Mouse (Mus musculus) kidney, postnatal 14 days (tissue): Measurements from ENCODE around the gene Cnnm2.

ENCODE experiments used
- DNase-seq: peaks from one replicate; pipeline ENCODE4 v3.0.0; 2022; ENCODE audit warnings: mixed read lengths

The Cnnm2 gene

DNA sequence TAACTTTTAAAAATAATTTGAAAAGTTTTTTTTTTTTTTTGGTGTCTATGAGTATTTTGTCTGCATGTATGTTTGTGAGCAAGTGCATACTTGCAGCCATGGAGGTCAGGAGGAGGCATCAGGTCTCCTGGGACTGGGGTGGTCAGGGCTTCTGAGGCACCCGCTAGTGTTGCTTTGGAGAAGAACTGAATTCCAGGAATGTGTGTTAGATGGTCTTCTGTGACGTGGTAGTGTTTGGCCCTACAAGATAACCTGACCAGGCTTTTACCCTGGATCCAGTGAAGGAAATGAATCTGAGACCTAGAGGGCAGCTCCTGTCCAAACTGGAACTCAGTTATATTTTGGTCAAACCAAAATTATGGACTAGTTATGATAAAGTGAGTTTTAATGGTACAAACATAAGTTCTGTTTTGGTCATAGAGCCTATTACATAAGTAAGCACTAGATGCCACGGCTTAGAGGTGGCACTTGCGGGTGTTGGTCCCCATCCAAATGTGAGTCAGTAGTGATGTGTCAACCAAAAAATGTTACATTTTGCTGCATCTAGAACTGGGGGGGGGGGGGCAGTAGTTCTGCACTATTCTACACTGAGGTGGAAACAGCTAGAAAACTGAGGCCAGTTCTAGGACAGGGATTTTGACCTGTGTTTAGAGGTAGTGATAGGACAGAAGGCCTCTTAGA, 38.6 kb downstream of the Cnnm2 start:
- no peak for DNase-seq

DNA sequence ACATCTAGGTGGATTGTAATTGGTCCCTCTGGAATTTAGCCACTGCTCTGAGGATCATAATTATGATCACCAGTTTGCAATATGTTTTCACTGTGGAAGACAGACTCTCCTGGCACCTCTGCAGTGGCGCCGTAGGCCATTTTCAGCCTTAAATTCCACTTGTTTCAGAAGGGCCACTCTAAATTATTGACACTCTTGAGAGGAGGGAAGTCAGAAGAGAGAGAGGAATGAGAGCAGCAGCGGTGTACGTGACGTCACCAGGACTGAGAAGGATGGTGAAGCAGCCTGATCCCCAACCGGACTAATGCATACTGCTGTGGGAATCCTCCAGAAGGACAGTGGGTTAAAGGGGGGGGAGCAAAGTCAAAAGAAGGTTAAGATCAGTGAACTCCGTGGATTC, 40.1 kb downstream of the Cnnm2 start:
- DNase-seq = no peak

DNA sequence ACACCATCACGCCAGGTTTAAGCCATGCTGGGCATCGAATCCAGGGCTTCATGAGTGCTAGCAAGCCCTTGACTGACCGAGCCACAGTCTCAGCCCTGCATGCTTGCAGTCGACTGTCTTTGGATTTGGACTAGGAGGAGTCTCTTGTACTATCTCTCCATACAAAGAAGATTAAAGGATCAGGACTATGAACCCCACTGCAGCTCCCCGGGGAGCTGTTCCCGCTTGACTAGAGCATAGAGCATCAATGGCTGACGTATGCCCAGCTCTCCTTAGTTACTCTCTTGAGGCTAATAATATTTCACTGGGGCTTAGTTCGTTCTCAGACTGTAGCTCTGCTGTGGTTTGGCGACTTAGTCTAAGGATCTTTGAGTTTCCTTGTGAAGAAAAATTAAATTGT, 40.9 kb downstream of the Cnnm2 start:
- no peak for DNase-seq

DNA sequence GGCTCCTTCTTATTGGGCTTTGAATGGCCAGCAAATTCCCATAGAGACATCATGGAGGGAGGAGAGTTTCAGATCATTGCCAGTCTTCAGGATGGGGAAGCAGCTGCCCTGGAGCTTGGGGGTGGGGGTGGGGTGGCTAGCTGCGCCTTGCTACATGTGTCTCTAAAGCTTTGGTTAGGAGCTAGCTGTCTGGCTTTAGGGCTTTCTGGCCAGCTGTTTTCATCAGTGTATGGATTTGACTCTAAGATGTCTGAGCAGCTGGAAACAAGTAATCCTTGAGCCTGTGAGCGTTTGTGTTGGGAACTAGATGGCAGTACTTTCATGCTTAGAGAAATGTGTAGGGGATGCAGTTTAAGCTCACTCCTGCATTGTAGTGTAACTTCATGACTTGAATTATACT, 42.3 kb downstream of the Cnnm2 start:
- no peak for DNase-seq

DNA sequence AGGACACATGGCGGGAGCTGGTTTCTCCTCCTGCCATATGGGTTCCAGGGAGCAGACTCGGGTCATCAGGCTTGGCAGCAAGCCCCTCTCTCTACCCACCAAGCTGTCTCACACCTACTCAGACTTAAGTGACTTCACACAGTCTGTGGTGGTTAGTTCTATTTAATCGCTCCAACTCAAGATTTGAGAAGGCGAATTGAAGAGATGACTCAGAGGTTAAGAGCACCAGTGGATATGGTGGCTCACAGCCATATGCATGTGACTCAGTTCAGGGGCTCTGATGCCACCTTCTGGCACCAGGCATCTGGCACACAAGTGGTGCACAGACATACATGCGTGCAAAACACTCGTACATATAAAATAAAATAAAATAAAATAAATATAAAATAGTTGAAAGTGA, 43.4 kb downstream of the Cnnm2 start:
- no peak for DNase-seq

DNA sequence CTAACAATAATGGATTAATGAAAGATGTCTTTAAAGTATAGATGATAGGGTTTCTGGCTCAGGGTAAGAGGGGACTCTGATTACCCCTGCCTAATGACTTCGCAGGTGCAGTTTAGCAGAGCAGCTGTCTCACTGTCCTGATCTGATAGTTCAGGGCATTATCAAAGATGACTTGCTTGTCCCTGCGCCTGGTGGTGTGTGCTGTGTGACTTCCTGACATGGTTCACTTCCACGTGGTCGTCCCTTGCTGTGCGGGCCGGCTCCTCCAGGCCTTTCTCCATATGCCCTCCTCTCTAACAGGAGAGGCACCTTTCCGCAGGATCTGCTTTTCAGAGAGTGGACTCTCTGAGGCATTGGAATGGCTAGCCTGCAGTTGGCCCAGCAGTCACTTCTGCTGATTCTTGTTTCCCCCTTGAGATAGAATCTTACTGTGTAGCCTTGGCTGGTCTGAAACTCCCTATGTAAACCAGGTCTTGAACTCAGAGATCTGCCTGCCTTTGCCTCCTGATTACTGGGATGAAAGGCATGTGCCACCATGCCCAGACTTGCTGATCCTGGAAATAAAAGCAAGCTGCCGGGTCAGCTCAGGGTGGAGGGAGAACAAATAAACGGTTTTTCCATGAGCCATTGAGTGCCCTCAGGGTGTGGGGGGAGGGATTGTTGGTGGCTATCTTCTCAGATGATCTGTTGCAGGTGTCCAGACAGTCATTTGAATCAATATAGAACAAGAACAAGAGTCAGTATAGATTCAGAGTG, 44.7 kb downstream of the Cnnm2 start:
- DNase-seq = no peak

DNA sequence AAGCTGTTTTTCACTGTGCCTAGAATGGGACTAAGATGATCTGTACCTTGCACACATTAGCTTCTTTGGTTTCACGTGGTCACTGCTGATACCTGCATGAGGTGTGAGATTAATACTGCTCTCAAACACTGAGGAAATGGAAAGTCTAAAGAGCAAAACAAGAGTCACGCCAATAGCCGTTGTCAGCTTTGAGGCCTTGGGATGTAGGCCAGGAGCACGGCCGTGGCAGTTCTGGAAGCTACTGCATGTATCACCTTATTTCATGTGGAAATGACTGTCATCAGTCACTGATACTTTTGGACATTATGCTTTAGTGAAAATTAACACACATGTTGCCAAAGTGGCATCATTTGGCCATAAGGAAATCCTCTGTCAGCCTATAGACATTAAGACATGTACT, 46.9 kb downstream of the Cnnm2 start:
- DNase-seq = no peak

DNA sequence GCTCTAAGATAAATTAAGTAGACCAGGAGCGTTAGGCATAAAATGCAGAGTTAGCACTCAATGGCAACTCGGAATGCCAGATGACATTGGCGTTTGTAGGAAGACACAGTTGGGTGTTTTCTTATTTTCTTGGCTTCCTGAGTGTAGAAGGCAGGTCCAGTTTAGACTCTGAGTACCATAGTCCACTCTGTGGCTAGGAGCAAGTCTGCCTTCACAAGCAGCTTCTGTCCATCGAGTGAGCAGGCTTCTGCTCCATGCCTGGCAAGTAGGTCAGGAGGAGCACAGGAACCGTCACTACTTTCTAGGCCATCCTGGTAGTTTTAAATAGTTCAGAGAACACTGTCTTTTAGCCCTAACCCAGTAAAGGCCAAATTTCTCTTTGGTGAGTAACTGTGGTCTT, 47.6 kb downstream of the Cnnm2 start:
- DNase-seq = no peak

DNA sequence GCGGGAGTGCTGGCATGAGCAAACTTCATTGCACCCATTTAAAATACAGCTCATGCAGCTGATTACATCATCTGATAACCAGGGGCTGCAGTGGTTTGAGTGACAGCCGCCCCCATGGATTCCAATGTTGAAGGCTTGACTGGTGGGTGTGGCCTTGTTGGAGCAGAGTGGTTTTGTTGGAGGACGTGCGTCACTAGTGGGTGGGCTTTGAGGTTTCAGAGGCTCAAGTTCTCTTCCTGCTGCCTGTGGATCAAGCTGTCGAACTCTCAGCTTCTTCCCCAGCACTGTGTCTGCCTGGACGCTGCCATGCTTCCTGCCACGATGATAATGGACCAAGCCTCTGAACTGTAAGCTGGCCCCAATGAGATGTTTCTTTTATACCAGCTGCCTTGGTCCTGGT, 57.9 kb downstream of the Cnnm2 start:
- DNase-seq = no peak

DNA sequence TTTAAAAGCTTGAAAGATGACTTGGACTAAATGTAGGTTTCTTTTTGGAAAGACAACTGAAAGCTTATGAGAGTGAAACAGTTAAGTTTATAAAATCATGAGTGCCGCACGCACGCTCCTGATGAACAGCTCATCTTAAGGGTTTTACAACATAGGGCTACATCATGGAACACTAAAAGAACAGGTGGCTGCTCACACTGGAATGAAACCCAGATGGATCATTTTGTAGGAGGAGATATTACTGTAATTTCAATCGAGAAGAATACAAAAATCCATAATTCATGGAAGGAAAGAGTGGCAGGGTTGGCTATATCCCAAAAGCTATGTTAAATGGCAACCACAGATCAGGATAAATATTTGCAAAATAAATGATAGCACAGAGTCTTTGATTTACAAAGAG, 61.1 kb downstream of the Cnnm2 start:
- no peak for DNase-seq

DNA sequence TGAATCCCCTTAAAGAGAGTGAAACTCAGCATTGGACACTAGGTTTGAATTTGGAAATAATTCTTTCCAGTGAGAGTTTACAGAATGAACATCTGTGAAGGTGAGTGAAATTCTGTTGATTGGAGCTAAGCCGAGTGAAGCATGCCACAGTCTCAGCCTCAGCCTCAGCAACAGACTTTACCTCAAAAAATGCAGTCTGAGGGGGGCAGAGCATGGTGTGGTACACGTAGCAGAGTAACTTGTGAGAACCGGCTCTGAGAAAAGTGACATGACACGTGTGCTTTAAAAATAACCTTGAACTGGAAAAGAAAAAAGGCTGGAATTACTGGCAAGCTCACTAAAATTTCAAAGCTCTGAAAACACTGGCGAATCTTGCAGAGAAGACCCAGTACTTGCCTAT, 62.4 kb downstream of the Cnnm2 start:
- DNase-seq = no peak

DNA sequence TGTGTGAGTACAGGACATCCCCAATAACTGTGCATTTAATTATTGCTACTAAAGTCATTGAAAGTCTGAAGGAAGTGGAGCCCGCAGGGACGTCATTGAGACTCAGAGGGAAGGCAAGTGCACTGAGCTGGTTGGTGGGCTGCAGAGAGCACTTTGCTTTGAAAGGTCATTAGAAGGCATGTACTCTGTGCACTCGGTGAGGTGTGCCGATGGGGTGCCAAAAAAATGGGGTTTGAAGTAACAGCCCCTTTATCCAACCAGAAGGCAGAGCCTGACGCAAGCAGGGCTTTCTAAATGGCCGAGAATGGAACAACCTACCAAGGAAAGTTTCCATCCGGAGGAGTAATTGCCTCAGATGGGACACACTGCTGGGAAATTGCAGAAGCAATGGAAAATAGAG, 63.5 kb downstream of the Cnnm2 start:
- DNase-seq = no peak

DNA sequence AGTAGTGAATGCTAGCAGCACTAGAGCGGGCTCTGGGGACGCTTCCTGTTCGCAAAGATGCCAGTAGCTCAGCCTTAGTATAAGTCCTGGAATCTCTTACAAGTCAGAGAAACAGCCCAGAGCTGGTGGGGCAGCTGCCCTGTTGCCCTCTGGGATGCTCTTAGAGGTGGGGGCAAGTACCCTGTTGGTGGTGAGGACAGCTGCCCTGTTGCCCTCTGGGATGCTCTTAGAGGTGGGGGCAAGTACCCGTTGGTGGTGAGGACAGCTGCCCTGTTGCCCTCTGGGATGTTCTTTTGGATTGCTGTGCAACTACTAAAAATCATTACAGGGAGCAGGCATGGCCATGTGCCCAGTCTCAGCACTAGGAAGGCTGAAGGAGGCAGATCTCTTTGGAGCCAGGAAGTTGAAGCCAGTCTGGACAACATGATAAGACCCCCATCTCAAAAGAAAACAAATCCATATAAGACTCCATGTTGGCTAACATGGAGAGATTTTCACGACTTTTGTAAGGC, 66.3 kb downstream of the Cnnm2 start:
- DNase-seq = no peak

DNA sequence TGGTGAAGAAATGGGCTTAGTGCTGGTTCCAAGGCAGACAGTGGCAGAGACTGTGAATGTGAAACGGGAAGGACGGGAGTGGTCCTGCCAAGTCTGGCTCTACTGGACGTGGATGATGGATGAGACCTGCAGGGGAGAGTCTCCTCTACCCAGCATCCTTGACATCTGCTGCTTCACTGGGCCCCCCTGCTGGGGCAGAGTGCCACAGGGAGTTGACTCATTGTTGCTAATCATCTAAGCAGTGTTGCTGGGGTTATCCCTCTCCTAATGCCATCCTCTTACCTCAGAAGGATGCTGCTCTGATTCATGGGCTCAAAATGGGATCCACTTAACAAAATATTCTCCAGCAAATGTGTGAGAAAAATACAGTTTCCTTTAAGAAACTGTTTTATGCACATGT, 67.6 kb downstream of the Cnnm2 start:
- DNase-seq = no peak

DNA sequence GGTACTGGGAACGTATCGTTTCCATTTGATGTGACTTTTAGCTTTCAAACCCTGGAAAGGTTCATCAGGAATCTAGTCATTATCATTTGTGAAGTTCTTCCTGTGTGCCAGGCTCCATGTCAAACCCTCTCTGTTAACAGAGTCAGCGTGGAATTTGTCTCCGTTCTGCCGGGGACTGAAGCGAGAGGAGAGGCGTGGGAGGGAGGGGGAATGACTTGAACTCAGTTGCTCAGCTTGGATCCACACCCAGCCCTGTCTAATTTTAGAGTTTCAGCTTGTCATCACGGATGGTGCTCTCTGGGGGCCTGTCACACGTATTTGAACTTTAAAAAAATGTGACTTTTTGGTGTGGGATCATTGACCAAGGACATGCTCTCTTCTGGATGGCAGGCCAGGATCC, 70.0 kb downstream of the Cnnm2 start:
- no peak for DNase-seq

DNA sequence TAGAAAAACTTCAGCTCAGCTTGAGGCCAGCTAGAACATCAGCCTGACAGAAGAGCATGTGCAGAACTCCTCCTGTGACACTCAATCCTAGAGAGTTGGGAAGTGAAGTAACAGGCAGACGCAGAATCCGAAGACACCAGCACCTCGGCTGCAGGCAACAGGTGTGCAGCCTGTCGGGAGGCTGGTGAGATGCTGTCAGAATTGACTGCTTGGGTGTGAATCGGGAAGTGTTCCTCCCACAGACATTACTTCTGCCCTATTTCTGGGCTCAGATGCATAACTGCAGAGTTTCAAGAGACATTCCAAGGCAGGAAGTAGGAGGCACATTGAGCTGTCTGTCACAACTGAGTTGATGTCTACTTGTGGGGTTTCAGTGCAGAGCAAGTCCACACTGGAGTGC, 72.9 kb downstream of the Cnnm2 start:
- no peak for DNase-seq

DNA sequence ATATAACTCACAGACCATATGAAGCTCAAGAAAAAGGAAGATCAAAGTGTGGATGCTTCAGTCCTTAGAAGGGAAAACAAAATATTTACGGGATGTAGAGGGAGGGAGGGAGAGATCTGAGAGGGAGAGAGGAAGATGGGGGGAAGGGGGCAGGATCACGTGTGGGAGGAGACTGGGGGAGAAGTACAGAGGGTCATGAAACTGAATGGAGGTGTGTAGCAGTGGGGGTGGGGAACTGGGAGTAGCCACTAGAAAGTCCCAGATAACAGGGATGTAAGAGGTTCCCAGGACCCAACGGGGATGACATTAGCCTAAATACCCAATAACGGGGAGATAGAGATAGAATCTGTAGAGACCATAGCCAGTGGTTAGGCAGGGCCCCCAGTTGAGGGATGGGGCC, 73.9 kb downstream of the Cnnm2 start:
- no peak for DNase-seq

DNA sequence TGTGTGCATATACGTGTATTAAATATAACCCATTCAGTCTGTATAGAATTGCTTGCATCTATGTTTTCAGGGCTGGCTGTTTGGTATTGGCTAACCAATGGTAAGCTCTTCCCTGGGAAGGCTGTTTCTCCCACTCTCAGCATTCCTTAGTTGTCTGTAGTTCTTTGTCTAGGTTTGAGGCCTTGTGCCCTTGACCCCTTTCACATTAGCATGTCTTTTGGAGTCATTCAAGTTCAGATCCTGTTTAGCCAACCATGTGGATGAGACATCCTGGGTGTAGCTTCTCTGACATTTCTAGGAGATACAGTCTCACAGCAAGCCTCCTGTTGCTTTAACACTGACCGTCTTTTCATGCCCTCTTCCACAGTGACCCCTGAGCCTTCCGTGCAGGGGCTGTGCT, 74.7 kb downstream of the Cnnm2 start:
- DNase-seq = no peak

DNA sequence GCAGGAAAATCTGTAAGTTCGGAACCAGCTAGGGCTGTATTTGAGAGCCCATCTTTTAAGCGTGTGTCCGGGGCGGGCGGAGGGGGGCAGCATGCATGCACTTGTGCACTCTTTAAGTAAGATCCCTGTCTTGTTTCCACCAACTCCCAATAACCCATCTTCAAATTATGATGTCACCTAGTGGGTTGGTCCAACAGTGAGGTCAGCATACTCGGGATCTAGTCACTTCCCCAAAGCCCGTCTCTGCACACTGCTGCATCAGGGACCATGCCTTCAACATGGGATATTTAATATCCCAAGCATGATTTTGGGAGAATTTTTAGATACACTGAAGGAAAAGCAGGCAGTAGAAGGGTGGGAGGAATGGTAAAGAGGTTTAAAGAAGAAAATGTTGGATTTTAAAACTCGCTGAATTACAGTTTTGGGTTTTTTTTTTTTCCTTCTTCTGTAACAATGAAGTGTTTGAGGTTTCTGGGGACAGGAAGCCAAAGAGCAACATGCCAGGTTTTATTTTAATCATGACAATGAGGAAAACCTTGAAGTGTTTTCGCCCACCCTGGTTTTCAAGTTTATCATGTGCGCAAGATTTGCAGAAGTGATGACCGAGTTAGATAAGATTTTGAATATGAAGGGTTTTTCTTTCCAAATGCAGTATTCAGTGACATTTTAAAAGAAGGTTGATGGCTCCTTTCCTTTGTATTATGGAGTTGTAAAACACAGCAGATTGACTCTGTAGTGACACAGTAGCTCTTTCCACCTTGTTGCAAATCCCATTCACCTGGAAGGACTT, 76.1 kb downstream of the Cnnm2 start:
- no peak for DNase-seq

DNA sequence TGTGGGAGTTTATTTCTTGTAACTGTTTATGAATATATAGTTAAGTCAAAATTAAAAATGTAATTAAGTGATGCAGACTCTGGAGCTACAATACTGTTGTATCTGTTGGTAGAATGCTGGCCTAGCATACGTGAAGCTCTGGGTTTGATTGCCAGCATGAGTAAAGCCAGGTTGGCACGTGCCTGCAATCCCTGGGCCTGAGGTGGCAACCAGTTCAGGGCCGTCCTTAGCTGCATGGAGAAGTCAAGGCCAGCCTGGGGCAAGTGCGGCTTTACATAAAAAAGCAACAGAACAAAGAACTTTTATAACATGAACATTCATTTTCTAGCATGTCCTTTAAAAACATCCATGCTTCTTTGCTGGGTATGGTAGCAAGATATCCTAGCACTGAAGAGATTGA, 79.6 kb downstream of the Cnnm2 start:
- DNase-seq = no peak

DNA sequence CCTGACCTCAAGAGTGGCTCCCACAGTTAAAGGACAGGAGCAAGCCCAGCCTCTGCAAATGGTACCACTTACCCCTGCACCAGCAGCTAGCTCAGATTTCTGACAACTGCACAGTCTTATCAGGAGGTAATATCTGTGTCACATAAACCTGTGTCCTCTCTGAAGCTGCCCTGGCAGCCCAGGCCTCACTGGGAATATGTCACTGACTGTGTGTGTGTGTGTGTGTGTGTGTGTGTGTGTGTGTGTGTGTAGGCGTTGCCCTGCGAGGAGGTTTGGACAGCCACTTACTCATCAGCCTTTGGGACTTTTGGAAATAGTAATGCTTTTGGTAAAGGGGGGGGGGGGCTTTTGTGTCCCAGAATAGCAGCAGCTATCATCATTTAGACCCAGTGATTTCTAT, 81.6 kb downstream of the Cnnm2 start:
- no peak for DNase-seq

DNA sequence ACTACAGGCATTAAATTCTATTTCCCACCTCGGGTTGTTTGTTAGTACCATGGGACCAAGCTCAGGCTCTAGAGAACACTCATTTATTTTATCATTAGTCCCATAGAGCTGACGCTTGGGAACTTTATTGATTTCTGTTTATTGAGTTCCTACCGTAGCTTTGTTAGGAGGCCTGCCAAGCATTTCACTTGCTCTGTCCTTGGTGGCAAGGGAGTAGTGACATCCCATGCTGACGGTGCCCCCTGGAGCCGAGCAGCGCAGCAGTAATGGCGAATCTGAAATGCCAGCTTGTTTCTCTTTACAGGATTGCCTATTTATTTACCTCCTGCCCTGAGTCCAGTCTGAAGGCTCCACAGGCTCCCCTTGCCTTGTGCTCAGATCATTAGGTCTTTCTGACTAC, 84.7 kb downstream of the Cnnm2 start:
- DNase-seq = no peak

DNA sequence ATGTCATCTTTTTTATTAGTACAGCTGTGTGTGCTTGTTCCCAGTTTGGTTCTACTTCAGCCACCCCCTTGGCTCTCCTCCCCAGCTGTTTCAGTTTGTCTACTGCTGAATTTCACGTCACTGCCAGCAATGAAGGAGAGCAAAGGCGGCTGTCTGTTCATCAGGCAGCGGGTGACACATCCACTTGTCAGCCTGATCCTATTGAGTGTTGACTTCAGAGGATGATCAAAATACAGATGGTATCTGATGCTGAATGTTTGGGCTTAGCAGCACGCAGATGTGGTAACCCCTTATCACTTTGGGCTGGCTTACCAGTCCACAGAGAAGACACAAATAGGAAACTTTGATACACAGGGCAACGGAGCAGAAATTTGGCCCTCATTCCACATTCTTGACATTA, 85.1 kb downstream of the Cnnm2 start:
- DNase-seq = no peak
